Mouse (Mus musculus) inflammation-experienced regulatory T-cells, adult 6 months (primary cell): ENCODE data around the gene Lat2. TPM values are rescaled to one million over a fixed set of nuclear protein-coding genes. Genes with fewer than 3 reads are reported as not detected.
"Not testable (repeated sequence)": the region's sequence is repeated elsewhere in the genome, so short reads cannot be mapped to it uniquely, and the experiment has no call there.

Experiments
- ATAC-seq: one replicate; pipeline ENCODE4 v1.8.0; 2017
- polyA plus RNA-seq, 3 experiments: library from polyadenylated mRNA; unstranded; fragments of 100-300 nt; shearing (Covaris generic); gene quantifications; one replicate each; pipeline ENCODE4 v1.2.1; 2017

Lat2 gene
- polyA plus RNA-seq: 10 to 100 TPM in 2 of 3 experiments, 1 to 10 TPM in 1; 6.3 to 13.1 (median 12.2) TPM

- ATAC-seq: peak; percentile 51
Observed at GRCm38 (mm10) chr5:134614802-134615201, at the start of gene Lat2. Gene Lat2, minus strand, starts transcription at chr5:134615025.

DNA sequence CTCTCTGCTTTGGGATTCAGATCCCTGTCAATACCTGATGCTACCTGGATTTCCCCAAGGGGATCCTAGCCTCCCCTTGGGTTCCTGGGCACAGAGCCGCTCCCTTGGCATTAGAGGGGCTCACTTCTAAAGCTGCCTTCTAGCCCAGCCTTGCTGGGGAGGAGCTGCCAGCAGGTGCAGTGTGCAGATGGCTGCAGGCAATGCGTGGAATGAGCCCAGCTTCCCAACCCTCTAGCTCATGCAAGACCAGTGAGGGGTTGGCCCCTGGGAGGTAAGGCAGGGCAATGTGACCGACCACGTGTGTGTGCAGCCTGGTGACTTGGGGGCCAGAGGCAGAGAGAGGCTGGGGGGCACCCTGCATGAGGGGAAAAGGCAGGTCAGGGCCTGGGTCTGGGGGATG lies 41.9 kb upstream of the Lat2 start:
- ATAC-seq: no peak

GRCm38 (mm10) chr5:134652015-134652414 lies 37.2 kb upstream of the Lat2 start:
- ATAC-seq: no peak

GRCm38 (mm10) chr5:134650926-134651325 lies 36.1 kb upstream of the Lat2 start:
- ATAC-seq: no peak

- not testable (repeated sequence) for ATAC-seq
Observed at GRCm38 (mm10) chr5:134648976-134649375, 34.2 kb upstream of the Lat2 start.

DNA sequence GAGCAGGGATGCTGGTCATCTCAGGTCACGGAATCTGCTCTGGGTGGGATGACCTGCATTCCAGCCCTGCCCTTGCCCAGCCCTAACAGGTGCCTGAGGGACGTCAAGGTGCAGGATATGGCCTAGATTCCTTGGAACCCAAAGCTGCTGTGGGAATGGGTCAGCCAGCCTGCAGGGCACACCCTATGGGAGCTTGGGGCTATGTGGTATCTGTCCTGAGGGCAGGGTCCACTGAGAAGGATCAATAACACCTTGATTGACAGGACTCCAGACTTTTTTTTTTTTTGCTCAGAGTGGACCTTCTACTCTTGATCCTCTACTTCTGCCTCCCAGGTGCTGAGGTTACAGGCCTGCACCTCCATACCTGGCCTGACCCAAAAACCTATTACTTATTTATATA lies 32.6 kb upstream of the Lat2 start:
- no peak for ATAC-seq

DNA sequence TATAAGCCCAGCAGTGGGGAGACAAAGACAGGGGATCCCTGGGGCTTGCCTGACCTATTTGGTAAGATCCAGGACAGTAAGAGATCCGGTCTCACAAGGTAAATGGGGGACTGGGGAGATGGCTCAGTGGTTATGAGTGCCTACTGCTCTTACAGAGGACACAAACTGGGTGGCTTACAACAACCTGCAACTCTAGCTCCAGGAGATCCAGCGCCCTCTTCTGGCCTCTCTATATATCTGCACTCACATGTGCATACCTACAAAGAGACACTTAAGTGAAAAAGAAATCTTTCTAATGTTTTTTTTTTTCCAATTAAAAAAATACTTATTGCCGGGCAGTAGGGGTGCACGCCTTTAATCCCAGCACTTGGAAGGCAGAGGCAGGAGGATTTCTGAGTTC lies 31.6 kb upstream of the Lat2 start:
- ATAC-seq: no peak

GRCm38 (mm10) chr5:134644643-134645118 lies 29.9 kb upstream of the Lat2 start:
- ATAC-seq: no peak

GRCm38 (mm10) chr5:134644121-134644520 lies 29.3 kb upstream of the Lat2 start:
- no peak for ATAC-seq

DNA sequence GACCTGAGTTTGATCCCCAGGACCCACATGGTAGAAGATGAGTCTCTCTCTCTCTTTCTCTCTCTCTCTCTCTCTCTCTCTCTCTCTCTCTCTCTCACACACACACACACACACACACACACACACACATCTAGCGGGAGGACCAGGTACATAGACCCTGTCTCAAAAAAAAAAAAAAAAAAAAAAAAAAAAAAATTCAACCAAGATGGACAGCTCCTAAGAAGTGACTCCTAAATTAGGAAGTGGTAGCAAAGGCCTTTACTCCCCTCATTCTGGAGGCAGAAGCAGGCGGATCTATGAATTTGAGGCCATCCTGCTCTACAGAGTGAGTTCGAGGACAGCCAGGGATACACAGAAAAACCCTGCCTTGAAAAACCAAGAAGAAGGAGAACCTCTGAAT lies 25.5 kb upstream of the Lat2 start:
- no peak for ATAC-seq

- peak; percentile 79 for ATAC-seq
Observed at GRCm38 (mm10) chr5:134639269-134639682, 24.5 kb upstream of the Lat2 start, which contains the start of gene Eif4h. Gene Eif4h, minus strand, starts transcription at chr5:134639490.

DNA sequence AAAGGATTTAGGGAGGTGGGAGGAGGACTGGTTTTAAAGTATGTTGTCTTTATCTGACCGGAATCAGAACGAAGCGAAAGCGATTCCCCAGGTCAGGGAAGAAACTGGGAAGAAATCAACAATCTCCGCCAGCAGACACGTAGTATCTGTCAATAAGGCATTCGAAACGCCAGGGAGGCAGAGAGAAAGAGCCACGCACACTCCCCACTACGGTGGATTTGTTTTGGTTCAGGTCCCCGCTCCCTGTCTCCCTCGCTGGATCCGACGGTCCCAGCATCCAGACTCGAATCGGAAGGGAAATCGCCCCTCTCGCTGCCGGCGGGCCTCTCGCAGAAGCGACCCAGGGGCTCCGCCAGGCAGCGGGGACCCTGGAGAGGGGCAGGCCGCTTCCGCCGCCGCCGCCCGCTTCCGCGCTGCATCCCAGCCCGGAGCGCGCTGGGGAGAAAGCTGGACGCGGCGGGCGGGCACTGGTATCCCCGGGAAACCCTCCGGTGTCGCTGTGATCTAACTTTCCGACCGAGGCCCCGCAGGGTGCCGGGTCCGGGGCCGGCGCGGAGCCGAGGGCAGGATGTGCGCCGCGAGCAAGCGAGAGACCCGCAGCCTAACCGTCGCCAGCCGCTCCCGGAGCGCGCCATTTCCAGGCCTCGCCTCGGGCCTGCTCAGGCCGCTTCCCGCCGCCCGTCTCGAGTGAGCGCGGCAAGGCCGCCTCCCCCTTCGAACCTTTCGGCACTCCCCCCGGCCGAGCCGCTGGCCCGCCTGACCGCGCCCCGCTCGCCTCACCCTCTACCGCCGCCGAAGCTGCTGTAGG lies 23.8 kb upstream of the Lat2 start:
- ATAC-seq: peak; percentile 57

DNA sequence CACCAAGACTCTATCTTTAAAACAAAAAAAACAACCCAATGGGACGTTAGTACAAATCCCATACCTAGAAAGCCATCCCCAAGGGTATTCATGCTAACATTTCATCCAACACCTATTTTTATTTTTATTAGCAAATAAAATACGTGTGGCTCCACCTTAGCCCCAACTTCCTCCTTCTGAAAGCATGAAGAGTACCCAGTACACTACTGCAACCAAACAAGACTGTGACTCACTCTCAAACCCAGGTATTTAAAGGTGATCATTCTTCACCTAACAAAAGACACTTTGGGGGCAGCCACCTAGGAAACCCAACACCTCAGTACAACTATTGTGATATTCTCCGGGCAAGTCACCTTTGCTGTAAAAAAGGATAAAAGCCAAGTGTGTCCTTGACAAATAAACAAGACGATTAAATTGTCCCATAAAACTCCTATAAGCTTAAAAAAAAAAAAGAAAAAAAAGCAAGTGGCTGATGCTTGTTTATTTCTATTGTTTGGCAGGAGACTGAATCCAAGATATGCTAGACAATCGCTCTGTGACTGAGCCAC lies 23.1 kb upstream of the Lat2 start:
- peak; percentile 13 for ATAC-seq

DNA sequence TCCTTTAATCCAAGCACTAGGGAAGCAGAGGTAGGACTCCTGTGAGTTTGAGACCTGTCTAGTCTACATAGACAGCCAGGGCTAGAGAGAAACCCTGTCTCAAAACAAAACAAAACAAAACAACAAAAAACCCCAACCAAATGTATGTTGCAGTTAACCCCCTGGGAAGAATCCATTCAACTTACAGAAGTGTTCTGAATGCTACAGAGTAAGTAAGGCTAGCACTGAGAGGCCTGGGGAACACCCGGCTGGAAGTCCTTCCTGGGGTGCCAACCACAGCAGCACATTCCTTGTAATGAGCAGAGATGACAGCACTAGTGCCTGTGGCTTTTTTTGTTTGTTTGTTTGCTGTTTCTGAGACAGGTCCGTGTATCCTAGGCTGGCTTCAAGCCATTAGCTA lies 18.0 kb upstream of the Lat2 start:
- ATAC-seq: no peak

- ATAC-seq: no peak
Observed at GRCm38 (mm10) chr5:134630835-134631234, 16.0 kb upstream of the Lat2 start.

- ATAC-seq: no peak
Observed at GRCm38 (mm10) chr5:134629508-134629907, 14.7 kb upstream of the Lat2 start.

GRCm38 (mm10) chr5:134622069-134622468 lies 7.2 kb upstream of the Lat2 start:
- ATAC-seq: no peak

GRCm38 (mm10) chr5:134621099-134621640 lies 6.3 kb upstream of the Lat2 start:
- no peak for ATAC-seq

DNA sequence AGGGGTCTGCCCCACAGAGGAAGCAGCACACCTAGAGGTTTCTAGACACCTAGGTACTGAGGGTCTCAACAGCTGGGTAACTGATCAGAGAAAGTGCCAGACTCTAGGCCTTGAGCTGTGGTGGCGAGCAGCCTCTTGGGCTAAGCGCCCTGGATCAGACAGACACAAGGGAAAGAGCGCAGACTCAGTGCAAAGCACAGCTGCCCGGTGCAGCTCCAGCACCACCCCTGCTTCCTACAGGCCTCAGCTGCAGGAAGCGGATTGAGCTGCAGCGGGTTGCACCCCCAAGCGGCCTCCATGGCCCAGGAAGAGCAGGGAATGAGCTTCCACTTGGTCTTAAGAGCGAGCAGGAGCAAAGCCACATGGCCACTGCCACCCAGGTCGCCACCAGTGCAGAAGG lies 5.6 kb upstream of the Lat2 start:
- ATAC-seq: no peak

DNA sequence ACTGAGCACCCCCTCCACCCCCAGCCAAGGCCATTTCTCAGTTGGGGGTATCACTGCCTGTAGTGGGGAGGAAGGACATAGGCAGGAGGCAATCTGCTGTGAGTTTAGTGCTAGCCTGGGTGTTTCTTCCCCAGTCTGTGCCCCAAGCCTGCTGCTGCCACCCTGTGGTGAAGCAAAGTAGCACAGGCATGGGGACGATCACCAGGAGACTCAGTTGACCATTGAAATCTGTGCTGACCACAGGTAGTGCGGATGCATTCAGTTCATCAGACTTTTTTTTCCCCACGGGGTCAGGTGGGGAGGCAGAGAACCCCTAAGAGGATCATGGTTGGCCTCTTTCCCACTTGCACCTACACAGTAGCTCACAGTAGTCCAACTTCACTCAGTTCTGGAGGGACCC lies 2.2 kb upstream of the Lat2 start:
- peak; percentile 62 for ATAC-seq

- no peak for ATAC-seq
Observed at GRCm38 (mm10) chr5:134615780-134616179, 955 bp upstream of the Lat2 start.

DNA sequence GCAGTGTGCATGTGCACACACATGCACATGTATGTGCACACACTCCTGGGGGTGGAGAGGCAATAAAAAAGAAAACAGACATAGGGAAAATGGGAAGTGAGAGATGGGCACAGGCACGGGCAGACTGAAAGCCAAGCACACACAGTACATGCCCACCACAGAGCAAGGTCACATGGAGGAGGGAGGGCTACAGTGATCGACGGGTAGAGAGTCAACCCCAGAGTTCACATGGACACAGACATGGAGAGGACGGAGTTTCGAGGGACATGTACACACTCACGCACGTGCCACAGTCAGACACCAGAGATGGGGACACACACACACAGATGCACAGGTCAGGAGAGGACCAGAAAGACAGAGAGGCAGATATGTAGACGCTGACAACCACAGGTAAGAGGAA lies 555 bp upstream of the Lat2 start:
- no peak for ATAC-seq

GRCm38 (mm10) chr5:134614296-134614695 lies 529 bp downstream of the Lat2 start:
- ATAC-seq: no peak

DNA sequence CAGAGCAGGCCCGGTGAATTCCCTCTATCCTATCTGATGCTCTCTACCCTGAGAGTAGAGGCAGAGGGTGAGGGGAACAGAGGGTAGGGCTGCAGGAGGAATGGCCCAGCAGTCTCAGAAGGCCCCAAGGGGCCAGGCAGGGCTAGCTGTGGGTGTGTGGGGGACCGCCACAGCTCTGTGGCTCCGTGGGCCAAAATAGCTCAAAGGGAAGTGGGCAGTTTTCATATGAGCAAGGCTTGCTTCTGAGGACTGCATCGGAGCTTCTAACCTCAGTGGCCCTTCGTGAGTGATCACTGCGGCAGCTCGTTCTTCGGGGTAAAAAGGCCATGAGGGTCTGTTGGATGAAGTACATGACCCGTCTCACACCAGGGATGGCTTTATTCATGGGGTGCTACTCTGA lies 1.1 kb downstream of the Lat2 start:
- no peak for ATAC-seq
